Mouse (Mus musculus): ENCODE measurements around the gene Snai1.

Snai1 gene

GRCm38 (mm10) chr2:167585273-167585672, 47.3 kb downstream of the Snai1 start:
- no peak for DNase-seq (ENCODE audit: low spot score)

- DNase-seq (ENCODE audit: low spot score): no peak
Measured at GRCm38 (mm10) chr2:167586041-167586440, 48.0 kb downstream of the Snai1 start.

DNA sequence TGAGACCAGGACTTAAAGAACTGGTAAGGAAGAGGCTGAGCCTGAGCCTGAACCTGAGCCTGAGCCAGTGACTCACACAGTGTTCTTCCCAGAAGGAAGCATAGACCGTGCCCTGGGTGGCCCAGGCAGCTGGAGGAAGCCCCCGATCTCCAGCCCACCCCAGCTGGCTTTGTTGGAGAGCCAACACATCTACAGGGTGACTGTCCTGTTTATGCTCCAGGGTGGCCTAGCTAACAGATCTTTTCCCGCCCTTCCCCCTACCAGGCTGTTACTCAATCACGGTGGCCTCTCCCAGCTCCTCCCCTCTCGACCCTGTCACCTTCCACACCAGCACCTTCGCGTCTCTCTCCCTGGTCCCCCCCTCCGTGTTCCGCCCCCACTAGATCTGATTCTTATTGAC, 49.0 kb downstream of the Snai1 start:
- no peak for DNase-seq (ENCODE audit: low spot score)

GRCm38 (mm10) chr2:167588774-167589577, 51.0 kb downstream of the Snai1 start:
- DNase-seq (ENCODE audit: low spot score): no peak
